Mouse (Mus musculus) B cell, adult 2 months (primary cell): ENCODE measurements around the gene Tbx10.

ENCODE experiments used
- DNase-seq, 2 experiments: peaks; one replicate each; pipeline ENCODE4 v3.0.0; 2022

The Tbx10 gene

DNA sequence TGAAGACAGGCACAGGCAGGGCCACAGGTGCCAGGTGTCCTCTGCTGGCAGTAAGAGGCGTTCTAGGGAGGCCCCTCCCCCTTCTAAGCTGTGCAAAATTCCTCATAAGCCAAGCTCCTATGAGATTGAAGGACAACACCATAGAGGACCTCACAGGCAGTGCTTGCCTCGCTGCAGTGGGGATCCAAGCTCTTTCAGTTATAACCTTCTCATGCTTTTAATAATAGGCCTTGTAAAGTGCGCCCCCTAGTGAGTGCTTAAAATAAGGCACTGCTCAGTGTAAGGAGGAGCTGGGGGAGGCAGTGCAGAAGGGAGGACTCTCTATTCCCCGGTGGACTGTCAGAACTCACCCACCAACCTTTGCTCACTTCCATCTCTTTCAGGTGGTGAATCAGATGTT, 12.2 kb upstream of the Tbx10 start:
- peak; percentile 87 to 89 for DNase-seq

DNA sequence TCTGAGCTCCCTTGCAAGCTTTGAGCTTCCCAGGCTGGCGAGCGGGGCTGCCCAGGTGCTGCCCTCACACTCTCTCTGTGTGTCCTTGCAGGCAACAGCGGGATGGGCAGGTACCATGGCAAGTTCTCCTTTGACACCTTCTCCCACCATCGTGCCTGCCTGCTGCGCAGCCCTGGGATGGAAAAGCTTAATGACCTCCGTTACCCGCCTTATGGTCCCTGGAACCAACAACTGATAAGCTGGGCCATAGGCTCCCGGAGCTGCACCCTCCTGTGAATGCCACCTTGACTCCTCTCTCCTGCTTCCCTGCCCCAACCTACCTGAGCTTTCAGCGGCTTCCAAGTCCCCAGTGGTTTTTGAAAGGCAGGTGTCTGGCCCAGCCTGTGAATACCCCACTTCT, 11.6 kb upstream of the Tbx10 start:
- DNase-seq: no peak

DNA sequence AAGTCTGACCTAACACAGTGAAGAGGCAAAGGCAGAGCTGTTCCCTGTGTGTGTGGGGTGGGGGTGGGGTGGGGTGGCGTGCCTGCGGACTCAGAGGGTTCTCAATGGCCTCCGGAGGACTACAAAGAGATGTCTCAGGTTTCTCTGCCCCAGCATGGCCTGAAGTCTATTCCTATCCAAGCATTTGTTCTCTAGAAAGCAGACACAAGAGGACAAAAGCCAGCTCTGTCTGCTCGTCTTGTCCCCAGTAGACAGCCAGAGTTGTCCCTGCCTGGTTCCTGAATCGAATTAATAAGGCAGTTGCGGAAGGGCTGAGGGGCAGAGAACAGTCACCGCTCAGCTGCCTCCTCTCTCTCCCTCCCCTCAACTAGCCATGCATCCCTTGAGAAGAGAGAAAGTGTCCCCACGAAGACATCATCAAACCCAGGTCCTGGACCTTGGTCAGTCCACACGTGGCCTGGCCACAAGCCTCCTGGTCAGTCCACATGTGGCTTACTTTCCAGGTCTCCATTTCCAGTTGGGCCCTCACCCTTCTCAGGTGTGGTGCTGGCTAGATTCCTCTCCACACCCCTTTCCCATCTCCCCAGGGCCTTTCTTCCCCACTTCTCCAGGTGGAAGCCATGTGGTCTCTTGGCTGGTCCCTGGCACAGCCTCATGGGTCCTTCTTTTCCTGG, 8.9 kb upstream of the Tbx10 start:
- no peak for DNase-seq

DNA sequence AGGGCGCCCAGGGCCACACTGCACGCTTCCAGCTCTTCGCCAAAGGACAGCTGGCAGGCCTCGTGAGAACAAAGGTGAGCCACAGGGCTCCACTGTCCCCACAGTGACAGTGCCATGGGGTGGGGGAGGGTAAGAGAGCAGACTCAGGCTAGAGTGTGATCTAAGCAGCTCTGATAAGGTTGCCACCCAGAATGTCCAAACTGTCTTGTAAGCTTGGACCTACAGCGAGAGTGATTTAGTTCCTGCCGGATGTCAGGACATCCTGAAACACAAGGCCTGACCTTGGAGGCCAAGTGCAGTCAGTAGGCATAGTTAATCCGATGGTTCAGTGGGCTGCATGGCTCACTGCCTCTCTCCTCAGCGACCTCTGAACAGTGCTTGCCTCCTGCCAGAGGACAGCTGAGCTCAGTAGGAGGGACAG, 7.3 kb upstream of the Tbx10 start:
- no peak for DNase-seq

DNA sequence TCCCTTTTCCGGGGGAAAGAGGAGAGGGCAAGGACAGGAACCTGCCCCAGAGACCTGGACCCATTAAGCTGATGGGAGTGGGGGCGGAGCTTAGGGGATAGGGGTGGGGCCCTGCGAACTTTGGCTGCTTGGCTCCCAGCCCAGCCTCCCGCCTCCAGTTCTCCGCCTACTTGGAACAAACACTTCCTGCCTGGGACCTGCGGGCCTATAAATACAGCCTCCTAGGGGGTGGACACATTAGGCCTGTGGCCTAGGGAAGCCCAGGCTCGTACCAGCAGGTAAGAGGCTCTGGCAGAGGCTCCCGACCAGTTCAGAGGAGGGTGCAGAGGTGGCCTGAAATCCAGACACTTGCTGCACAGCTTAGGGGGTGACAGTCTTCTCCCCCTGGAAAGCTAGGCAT, 6.2 kb upstream of the Tbx10 start, which contains the start of gene Acy3:
TSS of gene Acy3 (plus strand) at position 237 of the 400 bp plus-strand sequence.
- no peak for DNase-seq

DNA sequence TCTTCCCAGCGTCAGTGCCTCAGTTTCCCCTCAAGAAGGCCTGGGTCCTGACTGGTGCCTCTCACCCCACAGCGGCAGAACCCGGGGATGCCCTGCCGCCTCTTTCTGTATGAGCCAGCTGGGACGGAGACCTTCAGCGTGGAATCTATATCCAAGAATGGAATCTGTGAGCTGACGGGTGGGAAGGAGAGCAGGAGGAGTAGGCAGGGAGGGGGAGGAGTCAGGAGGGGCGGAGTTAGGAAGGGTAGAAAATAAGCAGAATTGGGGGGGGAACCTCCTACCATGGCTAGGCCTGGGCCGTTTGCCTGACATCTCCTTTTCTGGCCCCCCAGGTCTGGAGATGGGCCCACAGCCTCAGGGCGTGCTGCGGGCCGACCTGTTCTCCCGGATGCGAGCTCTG, 4.5 kb upstream of the Tbx10 start:
- no peak for DNase-seq

DNA sequence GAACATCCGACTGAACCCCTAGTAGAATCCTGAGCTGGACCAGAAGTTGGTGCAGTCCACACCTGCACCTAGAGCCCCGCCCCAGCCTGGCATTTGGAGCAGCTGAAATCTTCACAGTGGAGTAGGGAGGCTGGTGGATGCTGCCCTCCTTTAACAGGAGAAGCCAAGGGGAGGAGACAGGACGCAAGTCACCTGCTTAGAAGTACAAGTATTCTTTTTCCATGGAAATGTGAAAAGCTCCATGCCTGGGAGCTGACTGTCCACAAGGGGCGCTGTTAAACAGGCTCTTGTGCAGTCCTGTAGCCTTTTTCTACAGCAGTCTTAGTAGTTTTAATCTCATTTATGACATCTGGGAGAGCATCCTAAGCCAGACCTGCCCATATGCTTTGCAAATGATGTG, 3.8 kb upstream of the Tbx10 start:
- no peak for DNase-seq

DNA sequence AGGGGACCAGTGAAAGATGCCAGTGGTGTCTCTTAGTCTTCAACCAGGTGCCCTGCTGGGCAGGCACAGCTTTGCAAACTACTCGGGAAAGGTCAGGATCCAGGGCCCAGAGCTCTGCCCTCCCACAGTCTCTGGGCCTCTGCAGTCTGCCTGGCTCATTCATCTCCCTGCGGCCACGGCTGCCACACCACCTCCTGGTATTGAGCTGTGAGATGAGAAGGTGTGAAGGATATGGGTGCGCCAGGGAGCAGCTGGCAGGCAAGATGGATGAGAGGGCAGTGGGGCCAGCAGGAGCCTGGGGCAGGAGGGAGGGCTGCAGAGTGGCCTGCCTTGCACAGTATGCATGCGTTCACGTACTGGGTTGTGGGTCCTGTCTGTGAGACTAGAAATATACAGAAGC, 1.7 kb upstream of the Tbx10 start:
- DNase-seq: no peak

DNA sequence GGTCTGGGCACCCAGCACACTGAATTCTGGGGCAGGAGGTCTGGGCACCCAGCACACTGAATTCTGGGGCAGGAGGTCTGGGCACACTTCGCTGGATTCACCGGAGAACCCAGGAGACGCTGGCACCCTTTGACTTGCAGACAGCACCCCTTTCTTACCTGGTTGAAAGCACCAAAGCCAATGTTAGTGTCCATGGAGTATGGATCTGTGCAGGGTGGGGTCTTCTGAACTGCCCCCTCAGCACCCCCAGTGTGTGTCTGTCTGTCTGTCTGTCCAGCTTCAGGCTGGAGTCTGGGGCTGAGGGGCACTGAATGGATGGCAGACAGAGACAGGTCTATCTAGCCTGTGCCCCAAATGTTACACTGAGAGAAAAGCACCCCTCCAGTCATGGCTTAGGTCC, 990 bp upstream of the Tbx10 start:
- no peak for DNase-seq

DNA sequence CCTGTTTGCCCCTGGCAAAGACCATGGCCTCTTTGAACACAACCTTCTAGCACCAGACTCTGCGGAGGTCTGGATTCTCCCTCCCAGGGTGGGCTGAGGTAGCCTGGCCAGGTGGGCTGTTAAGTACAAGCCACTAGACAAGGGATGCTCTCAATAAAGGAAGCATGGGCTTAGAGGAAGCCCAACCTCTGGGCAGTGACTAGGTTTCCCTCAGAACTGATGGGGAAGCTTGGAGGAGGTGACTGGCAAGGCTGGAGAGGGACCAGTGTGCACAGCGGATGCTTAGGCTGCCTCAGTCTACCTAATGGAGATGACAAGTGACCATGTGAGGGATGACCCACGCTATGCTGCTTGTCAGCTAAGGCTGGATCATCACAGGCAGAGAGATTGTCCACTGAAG, 586 bp upstream of the Tbx10 start:
- DNase-seq: no peak

DNA sequence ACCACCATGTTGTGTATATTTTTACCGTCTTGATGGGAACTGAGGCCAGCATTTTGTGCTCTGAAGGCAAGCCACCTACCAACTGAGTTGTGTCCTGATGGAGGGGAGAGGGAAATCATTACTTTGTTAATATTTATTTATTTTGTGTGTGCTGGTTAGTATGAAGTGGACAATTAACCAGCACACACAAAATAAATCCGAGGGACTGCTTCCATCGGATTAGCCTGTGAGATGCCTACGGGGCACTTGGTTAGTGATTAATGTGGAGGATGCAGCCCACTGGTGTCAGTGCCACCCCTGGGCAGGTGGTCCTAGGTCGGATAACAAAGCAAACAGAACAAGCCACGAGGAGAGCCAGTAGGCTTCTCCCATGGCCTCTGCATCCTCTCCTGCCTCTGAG, 2.4 kb downstream of the Tbx10 start:
- no peak for DNase-seq

DNA sequence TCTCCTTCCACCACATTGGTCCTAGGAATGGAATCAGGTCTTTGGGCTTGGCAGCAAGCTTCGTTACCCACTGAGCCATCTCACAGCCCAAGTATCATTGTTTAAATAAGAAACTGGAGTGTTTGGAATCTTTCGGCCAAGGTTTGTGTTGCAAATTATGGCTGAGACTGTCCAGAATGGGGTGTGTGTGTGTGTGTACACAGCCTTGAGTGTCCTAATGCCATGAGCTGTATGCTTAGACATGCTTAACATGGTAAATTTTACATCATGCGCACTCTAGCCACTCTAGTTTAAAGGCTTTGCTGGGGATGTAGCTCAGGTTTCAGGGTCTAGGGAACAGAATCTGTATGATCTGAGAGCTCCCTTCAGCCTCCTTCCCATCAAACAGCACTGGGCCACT, 3.0 kb downstream of the Tbx10 start:
- DNase-seq: no peak

DNA sequence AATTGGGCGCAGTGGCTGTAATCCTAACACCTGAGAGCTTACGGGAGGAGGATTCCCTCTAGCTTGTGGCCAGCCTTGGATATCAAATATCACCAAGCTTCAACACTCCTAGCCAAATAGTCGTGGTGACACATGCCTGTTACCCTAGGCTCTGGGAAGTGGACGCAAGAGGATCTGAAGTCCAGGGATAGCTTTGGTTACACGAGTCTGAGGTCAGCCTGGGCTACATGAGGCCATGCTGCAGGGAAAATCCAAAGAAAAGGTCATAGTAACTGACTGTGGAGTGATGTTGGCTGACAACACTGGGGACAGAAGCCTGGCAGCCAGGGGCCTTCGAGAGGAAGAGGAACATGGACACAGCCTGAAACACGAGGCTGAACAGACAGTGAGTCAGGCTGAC, 3.6 kb downstream of the Tbx10 start:
- no peak for DNase-seq

DNA sequence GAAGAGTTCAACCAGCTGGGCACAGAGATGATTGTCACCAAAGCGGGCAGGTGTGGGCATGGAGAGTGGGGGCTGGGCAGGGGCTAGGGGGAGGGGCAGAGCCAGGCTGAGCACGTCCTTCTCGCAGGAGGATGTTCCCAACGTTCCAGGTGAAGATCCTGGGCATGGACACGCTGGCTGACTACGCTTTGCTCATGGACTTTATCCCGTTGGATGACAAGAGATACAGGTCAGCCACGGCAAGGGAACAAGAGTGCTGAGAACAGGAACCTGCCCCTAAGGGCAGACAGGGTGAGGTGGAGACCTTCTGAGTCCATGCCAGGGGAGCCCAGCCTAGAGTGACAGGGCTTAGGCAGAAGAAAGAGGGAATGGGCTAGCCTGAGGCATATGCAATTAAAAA, 4.2 kb downstream of the Tbx10 start:
- no peak for DNase-seq

DNA sequence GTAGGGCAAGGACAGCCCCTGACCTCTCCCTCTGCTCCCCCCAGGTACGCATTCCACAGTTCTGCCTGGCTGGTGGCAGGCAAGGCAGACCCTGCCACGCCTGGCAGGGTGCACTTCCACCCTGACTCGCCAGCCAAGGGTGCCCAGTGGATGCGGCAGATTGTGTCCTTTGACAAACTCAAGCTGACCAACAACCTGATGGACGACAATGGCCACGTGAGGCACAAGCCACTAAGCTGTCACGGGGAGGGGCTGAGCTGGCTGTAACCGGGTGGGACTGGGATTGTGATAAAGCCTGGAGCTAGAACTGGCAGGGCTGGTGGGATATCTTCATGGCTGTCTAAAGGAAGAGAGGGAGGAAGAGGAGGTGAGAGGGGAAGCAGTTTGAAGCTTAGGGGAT, 4.7 kb downstream of the Tbx10 start:
- DNase-seq: no peak

DNA sequence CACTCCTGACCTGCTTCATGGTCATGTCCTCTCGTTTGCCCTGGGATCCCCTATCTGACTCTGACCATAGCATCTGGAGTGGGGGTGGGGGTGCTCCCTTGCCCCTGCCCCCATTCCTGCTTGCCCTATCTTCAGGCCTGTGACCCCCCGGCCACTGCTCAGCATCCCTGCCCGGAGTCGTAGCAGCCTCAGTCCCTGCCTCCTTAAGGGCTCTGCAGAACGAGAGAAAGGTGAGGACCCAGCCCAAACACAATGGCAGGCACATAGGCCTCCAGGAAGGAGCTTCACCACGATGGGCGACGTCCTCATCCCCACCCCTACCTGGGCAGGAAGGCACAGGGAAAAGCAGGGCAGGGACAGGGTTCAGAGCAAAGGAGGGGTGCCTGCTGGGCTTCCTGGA, 5.8 kb downstream of the Tbx10 start:
- no peak for DNase-seq

DNA sequence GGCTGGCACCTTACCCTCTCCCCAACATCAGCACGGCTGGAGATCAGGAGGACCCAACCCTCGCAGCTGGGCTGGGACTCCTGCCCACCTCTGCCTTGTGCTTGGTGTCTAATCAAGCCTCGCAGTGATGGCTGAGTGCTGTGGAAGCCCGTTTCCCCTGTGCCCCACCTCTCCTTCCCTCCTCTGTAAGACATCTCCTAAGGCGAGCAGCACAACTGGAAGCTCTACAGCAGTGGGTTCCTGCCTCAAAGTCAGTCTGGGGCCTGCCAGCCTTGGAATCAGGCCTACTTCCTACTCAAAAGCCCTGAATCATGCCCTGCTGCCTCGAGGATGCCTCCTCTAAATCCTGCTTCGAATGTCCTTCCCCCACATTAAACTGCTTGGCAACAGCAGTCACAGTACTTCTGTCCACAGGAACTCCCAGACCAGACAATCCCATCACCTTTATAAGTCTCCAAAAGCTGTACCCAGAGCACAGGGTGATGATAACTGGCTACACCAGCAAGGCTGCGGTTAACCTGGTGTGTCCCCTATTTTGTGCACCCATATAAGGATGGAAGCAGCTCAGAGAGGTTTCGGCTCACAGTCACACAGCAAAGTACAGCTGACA, 6.7 kb downstream of the Tbx10 start:
- DNase-seq: no peak

DNA sequence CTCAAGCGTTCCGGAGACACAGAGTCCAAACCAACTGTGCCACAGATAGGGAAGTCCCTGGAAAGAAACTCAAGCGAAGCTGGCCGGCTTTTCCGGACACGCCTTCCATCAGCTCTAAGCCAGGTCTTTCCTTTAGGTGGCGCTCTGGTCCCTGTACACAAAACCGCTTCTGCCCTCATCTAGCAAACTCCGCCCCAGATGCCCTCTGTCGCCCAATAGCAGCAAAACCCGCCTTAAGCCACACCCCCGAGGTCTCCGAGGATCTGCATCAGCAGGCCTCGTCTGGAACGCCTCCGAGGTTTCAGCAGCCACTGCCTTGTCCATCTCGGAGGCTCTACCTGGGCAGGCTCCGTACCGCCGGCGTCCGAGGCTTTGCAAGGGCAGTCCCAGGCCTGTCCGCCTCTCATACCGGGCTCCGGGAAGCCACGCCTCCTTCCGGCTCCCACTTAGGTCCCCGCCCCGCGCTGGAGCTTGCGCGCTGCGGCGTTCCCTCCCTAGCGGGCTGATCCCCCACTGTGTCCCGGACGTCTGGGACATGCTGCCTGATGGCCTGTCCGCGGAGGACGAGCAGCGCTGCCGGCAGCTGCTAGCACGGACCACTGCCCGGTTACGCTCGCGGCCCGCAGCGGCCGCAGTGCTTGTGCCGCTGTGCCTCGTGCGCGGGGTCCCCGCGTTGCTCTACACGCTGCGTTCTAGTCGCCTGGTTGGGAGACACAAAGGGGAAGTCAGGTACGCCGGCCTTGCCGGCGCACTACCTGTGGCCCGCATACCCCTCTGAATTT, 7.8 kb downstream of the Tbx10 start, which contains the start of the genes Nudt8 and Gm49405:
TSS of gene Nudt8 (plus strand) at position 462 of the 782 bp plus-strand sequence.
TSS of gene Gm49405 (plus strand) at position 508 of the 782 bp plus-strand sequence.
- peak; percentile 95 to 96 for DNase-seq

DNA sequence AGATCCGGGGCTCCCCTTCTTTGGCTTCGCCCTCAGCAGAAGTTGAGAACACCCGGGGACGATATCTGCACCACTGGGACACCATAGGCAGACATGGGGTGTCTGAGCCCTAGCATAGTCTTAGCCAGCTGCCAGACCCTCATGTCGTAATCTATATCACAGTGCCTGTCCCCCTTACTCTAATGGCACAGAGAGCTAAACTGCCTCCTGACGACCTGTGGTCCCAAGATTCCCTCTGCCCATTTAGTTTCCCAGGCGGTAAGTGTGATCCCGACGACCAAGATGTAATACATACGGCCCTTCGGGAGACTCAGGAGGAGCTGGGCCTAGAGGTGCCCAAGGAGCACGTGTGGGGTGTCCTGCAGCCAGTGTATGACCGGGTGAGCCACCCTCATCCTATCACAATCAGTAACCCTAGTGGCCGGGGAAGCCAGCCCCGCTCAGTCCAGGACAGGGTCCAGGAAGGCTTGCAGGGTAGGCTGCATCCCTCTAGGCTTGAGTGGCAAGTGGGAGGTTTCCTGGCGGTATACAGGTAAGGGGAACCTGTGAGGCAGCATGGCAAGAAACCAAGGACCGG, 8.5 kb downstream of the Tbx10 start:
- DNase-seq: no peak

DNA sequence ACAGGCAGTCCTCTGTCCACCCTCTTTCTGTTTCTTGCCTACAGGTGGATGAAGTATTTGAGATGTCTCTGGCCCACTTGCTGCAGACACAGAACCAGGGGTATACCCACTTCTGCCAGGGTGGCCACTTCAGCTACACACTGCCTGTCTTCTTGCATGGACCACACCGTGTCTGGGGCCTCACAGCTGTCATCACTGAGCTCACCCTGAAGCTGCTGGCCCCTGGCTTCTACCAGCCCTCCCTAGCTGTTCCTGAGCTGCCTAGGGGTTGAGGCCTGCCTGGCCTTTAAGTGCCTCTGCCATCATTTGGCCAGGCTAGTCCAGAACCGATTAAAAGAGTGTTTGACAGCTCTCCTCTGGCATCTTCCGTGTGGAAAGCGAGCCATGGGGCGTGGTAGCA, 9.2 kb downstream of the Tbx10 start:
- no peak for DNase-seq

DNA sequence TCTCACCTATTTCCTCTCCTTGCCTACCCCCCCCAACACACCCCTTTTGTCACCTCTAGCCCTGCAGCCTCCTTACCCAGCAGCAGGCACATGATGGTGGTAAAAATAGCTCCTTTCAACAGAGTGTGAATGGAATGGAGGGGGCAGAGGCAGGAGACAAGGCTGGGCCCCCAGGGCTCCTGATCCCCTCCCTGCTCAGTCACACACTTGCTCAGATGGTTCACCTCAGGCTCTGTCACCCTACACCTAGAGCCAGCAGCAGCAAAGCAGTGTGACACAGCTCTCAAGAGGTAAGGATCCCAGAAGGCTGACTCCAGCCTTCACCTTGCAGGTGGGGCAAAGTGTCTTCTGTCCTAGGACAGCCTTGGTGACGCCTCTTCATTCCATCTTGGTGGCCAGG, 10.6 kb downstream of the Tbx10 start, which contains the start of gene Doc2g:
TSS of gene Doc2g (plus strand) at position 202 of the 400 bp plus-strand sequence.
- no peak for DNase-seq

DNA sequence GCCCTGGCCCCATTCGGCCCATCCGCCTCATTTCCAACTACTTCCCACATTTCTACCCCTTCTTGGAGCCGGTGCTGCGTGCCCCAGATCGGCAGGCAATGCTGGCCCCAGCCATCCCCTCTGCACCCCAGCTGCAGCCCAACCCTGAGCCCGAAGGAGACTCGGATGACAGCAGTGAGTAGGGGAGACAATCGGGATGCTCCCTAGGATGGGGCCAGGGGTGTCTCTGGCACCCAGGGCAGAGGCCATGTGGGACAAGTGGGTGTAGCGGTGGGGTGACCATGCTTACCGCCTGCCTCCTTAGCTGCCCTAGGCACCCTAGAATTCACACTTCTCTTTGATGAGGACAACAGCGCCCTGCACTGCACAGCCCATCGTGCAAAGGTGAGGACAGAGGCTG, 11.1 kb downstream of the Tbx10 start:
- DNase-seq: no peak

DNA sequence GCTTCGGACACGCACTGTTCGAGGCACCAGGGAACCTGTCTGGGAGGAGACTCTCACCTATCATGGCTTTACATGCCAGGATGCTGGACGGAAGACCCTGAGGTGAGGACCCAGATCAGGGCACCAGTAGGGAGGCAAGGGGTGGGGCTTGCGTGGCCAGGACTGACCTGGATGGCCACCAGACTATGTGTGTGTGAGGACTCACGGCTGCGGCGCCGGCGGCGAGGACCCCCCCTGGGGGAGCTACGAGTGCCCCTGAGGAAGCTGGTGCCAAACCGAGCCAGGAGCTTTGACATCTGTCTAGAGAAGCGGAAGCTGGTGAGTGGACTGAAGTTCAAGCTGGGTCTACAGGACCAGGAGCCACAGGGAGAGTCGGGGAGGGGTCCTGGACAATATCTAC, 11.8 kb downstream of the Tbx10 start:
- DNase-seq: no peak

DNA sequence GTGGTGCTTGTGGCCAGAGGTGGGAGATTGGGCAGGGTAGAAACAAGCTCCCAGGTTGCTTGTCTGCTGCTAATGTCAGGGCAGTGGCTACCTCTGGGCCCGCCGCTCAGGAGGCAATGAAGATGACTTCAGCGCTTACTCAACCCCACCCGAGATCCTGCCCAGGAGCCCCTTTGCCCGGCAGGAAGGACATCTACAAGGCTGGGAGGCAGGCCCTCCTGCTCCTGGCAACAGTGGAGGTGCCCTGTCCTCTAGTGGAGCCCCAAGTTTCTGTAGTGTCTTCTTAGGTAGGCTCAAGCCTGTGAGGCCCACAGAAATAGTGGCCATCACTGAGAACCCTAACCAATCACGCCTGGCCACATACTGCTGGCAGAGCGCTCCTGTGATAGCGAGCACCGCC, 12.5 kb downstream of the Tbx10 start:
- DNase-seq: no peak
